Mouse (Mus musculus) heart, embryonic 13.5 days (tissue): ENCODE measurements around the gene Nid1. TPM values are rescaled to one million over a fixed set of nuclear protein-coding genes. Genes with fewer than 3 reads are reported as not detected.

ENCODE experiments used
- ATAC-seq: fragments of 200-750 bp; cut with Nextera tagmentation; 2 replicates; pipeline ENCODE4 v1.8.0; 2017; ENCODE audit warnings: moderate TSS enrichment; ENCODE audit not compliant: insufficient number of reproducible peaks, low FRiP score, low TSS enrichment; ENCODE audit errors: extremely low read depth
- H3K27ac ChIP-seq: fragments of 300-500 bp; sonication (generic); replicated peaks from 2 replicates; pipeline ENCODE4 v1.5.1; 2015; ENCODE audit warnings: moderate library complexity, mild to moderate bottlenecking, inconsistent platforms
- H3K27me3 ChIP-seq: fragments of 300-500 bp; sonication (generic); replicated peaks from 2 replicates; pipeline ENCODE4 v1.6.1; 2015; ENCODE audit warnings: mild to moderate bottlenecking, inconsistent platforms
- H3K36me3 ChIP-seq: fragments of 300-500 bp; sonication (generic); 2 replicates; pipeline ENCODE4 v1.6.1; 2015; ENCODE audit warnings: mild to moderate bottlenecking, inconsistent platforms
- H3K4me1 ChIP-seq: fragments of 300-500 bp; sonication (generic); 2 replicates; pipeline ENCODE4 v1.6.1; 2015; ENCODE audit warnings: inconsistent platforms
- H3K4me2 ChIP-seq: fragments of 300-500 bp; sonication (generic); 2 replicates; pipeline ENCODE4 v1.6.1; 2015; ENCODE audit warnings: inconsistent platforms, mild to moderate bottlenecking, moderate library complexity
- H3K4me3 ChIP-seq: fragments of 300-500 bp; sonication (generic); 2 replicates; pipeline ENCODE4 v1.5.1; 2015; ENCODE audit warnings: moderate library complexity, mild to moderate bottlenecking, inconsistent platforms
- H3K9ac ChIP-seq: fragments of 300-500 bp; sonication (generic); 2 replicates; pipeline ENCODE4 v1.6.1; 2015; ENCODE audit warnings: inconsistent platforms, mild to moderate bottlenecking, moderate library complexity
- H3K9me3 ChIP-seq: fragments of 300-500 bp; sonication (generic); 2 replicates; pipeline ENCODE4 v1.6.1; 2016; ENCODE audit warnings: inconsistent platforms
- WGBS: fragments of 180-500 bp; shearing (Covaris S2); methylation state at CpG from one replicate; pipeline ENCODE4 v1.1.7; 2015; ENCODE audit warnings: mixed read lengths; 5-methylcytosine and 5-hydroxymethylcytosine counted together
- polyA plus RNA-seq: library from polyadenylated mRNA; unstranded; fragments of >200 nt; fragmentation: Nextera tagmentation; extraction: Ambion mirVana; gene quantifications from 2 replicates; pipeline ENCODE4 v1.2.1, GENCODE M21; 2015

Gene Nid1
- polyA plus RNA-seq, 1 experiment from 2014 or later: 70.8 TPM

DNA sequence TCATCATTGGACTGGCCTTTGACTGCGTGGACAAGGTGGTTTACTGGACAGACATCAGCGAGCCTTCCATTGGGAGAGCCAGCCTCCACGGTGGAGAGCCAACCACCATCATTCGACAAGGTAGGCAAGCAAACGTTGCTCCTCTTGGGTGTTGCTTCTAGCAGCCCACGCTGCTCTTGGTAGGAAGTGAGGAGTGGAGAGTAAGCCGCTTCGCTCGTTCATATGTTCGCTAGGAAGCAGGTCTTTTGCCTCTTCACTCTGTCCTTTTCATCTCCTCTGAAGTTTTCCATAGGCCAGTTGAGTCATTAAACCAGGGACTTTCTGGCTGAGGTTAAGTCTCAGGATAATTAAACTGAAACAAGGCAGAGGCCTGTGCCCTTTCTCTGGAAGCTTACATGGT is 65.1 kb downstream of the Nid1 start:
- no peak overlapping the region for H3K27ac ChIP-seq
- H3K4me1 ChIP-seq: peaks cover 22% of the 10 kb centered on the region
- peaks cover 64% of the 10 kb centered on the region for H3K36me3 ChIP-seq
- H3K27me3 ChIP-seq: no peaks in the 10 kb centered on the region
- H3K4me2 ChIP-seq: no peak overlapping the region
- ATAC-seq: no peak
- no peak overlapping the region for H3K9ac ChIP-seq
- WGBS: 86% methylated on average over 10 of the region's 10 CpGs
- no peaks in the 10 kb centered on the region for H3K9me3 ChIP-seq
- H3K4me3 ChIP-seq: no peak overlapping the region

- Histone ChIP-seq H3K4me2 (0 out of 2 replicates have a peak overlapping the region, but pooled peaks have one; percentile 12), H3K9me3 (no peaks in the 10 kb centered on the region), H3K9ac (no peak overlapping the region), H3K4me1 (peaks cover 22% of the 10 kb centered on the region), H3K4me3 (no peak overlapping the region), H3K27me3 (no peaks in the 10 kb centered on the region), H3K36me3 (peaks cover 67% of the 10 kb centered on the region), H3K27ac (peak overlapping the region; percentile 70)
- WGBS: 30% methylated on average over 4 of the region's 4 CpGs
- no peak for ATAC-seq
Observed at GRCm38 (mm10) chr13:13503695-13504386, 66.5 kb downstream of the Nid1 start.

DNA sequence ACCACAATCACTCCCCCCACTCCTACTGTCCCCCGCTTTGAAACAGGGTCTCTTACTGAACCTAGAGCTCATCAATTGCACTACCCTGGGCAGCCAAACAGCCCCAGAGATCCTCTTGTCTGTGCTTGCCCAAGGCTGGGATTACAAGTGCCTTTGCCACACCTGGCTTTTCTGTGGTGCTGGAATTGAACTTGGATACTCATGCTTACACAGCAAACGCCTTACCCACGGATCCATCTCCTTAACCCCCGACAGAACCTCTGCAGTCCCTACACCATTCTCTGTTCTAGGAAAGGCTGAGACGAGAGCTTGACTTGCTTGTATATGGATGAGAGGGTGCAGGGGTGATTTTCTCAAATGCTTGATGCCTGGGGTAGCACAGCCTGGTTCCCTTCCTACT is 67.7 kb downstream of the Nid1 start:
- Histone ChIP-seq H3K9me3 (no peaks in the 10 kb centered on the region), H3K4me3 (no peak overlapping the region), H3K36me3 (peaks cover 72% of the 10 kb centered on the region), H3K27me3 (no peaks in the 10 kb centered on the region), H3K27ac (peak overlapping the region; percentile 70; the same call in 1 of the 2 replicates), H3K4me2 (no peak overlapping the region), H3K4me1 (peaks cover 22% of the 10 kb centered on the region), H3K9ac (no peak overlapping the region)
- WGBS: 81% methylated on average over 5 of the region's 5 CpGs
- no peak for ATAC-seq

GRCm38 (mm10) chr13:13506556-13506955 is 69.2 kb downstream of the Nid1 start:
- Histone ChIP-seq H3K36me3 (peaks cover 74% of the 10 kb centered on the region), H3K27me3 (no peaks in the 10 kb centered on the region), H3K9ac (no peak overlapping the region), H3K9me3 (no peaks in the 10 kb centered on the region), H3K4me3 (no peak overlapping the region), H3K4me1 (peaks cover 22% of the 10 kb centered on the region), H3K27ac (no peak overlapping the region), H3K4me2 (no peak overlapping the region)
- ATAC-seq: no peak
- 82% methylated on average over 5 of the region's 5 CpGs for whole genome bisulfite sequencing

- no peak overlapping the region for H3K4me3 ChIP-seq
- no peaks in the 10 kb centered on the region for H3K4me1 ChIP-seq
- 0 out of 2 replicates have a peak, but pooled peaks cover 4% of the 10 kb centered on the region for H3K9me3 ChIP-seq
- 0 out of 2 replicates have a peak overlapping the region, but pooled peaks have one; percentile 15 for H3K27ac ChIP-seq
- no peak overlapping the region for H3K9ac ChIP-seq
- no peaks in the 10 kb centered on the region for H3K27me3 ChIP-seq
- H3K4me2 ChIP-seq: no peak overlapping the region
- 63% methylated on average over 4 of the region's 4 CpGs for WGBS
- H3K36me3 ChIP-seq: peaks cover 23% of the 10 kb centered on the region
- no peak for ATAC-seq
Observed at GRCm38 (mm10) chr13:13514861-13515260, 77.5 kb downstream of the Nid1 start.

DNA sequence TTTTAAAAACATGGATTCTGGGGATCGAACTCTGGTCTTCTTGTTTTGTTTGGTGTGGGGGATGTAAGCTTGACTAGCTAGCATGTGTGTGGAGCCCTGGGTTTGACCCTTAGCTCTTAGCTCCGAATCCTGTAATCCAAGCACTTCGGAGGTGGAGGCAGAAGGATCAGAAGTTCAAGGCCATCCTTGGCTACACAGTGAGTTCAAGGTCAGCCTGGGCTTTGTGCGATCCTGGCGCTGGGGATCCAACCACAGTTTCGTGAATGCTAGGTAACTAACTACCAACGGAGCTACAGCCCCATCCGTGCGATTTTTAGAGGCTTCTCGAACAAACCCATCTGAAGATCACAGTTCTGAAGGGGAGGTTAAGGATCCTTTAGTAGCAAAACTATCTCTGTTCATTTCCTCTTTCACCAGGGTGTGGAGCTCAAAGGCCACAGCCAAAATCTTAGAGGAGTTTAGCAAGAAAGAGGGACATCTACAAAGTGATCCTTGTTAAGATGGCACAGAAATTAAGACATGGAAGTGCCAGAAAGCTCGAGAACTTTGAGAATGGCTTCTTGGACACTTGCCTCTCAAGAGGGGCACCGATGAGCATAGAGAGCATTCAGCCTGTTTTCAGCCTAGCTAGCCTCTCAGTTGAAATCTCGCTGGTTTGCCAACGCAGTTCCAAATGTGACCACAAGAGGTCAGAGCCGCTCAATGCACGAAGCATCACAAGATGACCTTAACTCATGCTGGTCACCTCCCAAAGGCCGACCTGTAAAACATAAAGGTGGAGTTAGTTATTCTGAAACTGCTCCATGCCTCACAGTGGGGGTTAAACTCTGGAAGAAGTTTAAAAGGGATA is 79.2 kb downstream of the Nid1 start:
- WGBS: 39% methylated on average over 17 of the region's 17 CpGs
- H3K4me2 ChIP-seq: peak overlapping the region; percentile 45
- H3K9ac ChIP-seq: 0 out of 2 replicates have a peak overlapping the region, but pooled peaks have one; percentile 56
- no peaks in the 10 kb centered on the region for H3K4me1 ChIP-seq
- H3K27me3 ChIP-seq: no peaks in the 10 kb centered on the region
- no peak overlapping the region for H3K27ac ChIP-seq
- peaks cover 7% of the 10 kb centered on the region for H3K36me3 ChIP-seq
- ATAC-seq: no peak
- H3K9me3 ChIP-seq: 0 out of 2 replicates have a peak, but pooled peaks cover 4% of the 10 kb centered on the region
- H3K4me3 ChIP-seq: no peak overlapping the region; the same call in 1 of the 2 replicates

DNA sequence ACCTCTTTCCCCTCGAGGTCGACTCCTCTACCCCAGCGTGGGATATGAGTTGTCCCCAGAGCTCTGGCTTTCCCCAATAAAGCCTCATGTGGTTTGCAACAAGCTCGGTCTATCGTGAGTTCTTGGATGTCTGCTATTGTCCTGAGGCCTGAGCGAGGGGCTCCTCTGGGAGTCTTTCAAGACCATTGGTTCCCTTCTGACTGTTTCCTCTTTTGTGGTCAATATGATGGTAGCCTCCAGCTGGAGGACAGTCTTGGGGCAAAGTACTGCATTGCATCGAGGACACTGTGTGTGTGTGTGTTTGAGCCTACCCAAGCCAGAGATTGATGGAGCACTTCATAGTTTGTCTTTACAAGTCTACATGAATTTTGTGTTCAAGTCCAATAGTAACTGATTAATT is 80.8 kb downstream of the Nid1 start:
- no peak for ATAC-seq
- Histone ChIP-seq H3K36me3 (no peaks in the 10 kb centered on the region), H3K27me3 (no peaks in the 10 kb centered on the region), H3K4me2 (no peak overlapping the region), H3K9me3 (0 out of 2 replicates have a peak, but pooled peaks cover 4% of the 10 kb centered on the region), H3K4me1 (no peaks in the 10 kb centered on the region), H3K27ac (no peak overlapping the region), H3K4me3 (no peak overlapping the region), H3K9ac (no peak overlapping the region)
- 80% methylated on average over 7 of the region's 7 CpGs for WGBS

DNA sequence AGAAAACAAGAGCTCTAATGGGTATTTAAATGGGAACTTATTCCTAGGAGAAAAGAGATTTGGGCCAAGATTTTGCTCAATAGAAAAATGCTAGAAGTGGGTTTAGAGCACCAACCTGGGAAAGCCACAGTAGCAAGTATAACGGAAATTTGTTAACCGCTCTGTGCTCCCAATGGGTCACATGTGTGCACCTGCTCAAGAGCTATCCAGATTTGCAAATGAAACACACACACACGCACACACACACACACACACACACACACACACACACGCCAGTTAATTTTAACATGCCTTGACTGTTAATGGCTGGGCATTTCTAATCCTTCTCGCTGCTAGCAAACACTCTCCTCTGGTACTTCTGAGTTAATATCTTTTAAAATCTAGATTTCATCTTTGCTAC is 83.1 kb downstream of the Nid1 start:
- H3K27ac ChIP-seq: no peak overlapping the region
- H3K9ac ChIP-seq: no peak overlapping the region
- no peak for ATAC-seq
- no peaks in the 10 kb centered on the region for H3K27me3 ChIP-seq
- 81% methylated on average over 5 of the region's 5 CpGs for WGBS
- H3K4me2 ChIP-seq: no peak overlapping the region
- peaks cover 12% of the 10 kb centered on the region for H3K4me1 ChIP-seq
- no peak overlapping the region for H3K4me3 ChIP-seq
- H3K36me3 ChIP-seq: no peaks in the 10 kb centered on the region
- H3K9me3 ChIP-seq: 0 out of 2 replicates have a peak, but pooled peaks cover 4% of the 10 kb centered on the region

DNA sequence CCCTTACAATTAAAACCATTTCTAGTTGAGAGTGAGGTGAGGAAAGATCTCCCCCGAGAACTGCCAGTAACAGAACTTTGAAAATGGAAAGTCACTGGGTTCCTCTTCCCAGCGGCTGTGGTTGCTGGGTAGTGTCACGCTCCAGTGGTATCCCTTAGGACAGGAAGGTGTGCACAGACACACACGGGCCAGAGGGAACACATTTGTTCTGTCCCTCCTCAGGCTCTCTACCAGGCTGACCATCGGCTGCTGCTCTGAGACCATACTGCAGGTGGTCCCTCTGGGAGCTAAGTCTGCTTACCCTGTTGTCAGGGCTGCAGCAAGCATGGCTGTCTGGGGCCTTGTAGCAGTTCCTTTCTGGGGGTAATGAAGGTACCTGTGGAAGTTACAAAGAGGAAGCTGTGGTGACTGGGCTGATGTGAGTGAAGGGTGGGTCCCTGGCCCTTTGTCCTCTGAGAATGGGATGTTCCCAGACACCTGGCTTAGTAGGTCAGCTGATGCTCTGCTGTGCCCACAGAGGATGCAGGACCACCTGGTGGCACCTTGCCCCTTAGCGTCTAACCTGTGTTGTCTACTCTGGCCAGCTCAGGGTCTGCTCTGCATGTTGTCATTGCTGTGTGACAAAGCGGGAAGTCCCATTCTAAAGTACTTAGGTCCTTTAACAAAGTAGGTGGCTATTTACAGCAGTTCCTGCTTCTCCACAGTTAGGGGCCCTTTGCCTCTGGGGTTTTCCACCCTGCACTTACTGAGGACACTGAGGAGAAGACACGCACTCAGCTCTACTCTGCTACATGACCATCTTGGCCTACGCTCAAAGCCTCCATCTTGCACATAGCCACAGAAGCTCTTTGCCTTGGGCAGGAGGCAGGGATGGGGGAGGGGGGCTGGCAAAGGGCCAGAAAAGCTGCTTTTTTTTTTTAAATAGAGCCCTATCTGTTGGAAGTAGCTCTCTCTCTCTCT is 86.6 kb downstream of the Nid1 start:
- ATAC-seq: no peak
- no peak overlapping the region for H3K4me3 ChIP-seq
- no peak overlapping the region for H3K9ac ChIP-seq
- H3K27me3 ChIP-seq: no peaks in the 10 kb centered on the region
- H3K4me1 ChIP-seq: peaks cover 12% of the 10 kb centered on the region
- no peak overlapping the region for H3K4me2 ChIP-seq
- 68% methylated on average over 9 of the region's 9 CpGs for WGBS
- no peak overlapping the region for H3K27ac ChIP-seq
- no peaks in the 10 kb centered on the region for H3K36me3 ChIP-seq
- 0 out of 2 replicates have a peak, but pooled peaks cover under 1% of the 10 kb centered on the region for H3K9me3 ChIP-seq

DNA sequence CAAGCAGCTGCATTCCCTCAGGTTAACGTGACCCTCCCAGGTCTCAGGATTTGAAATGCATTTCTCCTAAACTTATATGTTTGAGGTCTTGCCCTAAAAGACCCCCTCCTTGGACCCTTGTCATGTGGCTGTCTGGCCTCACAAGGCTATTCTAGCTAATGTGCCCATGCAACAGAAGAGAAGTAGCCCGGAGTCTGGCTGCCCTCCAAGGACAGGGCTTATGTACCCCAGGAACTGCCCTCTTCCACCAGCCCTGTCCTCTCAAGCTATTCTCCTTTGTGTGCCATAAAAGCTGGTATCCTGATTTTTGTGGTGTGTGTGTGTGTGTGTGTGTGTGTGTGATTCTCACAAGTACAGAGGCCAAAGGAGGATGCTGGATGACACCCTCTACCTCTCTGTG is 87.9 kb downstream of the Nid1 start:
- no peaks in the 10 kb centered on the region for H3K36me3 ChIP-seq
- H3K9me3 ChIP-seq: no peaks in the 10 kb centered on the region
- H3K4me1 ChIP-seq: peaks cover 17% of the 10 kb centered on the region
- H3K9ac ChIP-seq: no peak overlapping the region
- no peak for ATAC-seq
- WGBS: 93% methylated on average over 2 of the region's 2 CpGs
- no peak overlapping the region for H3K4me2 ChIP-seq
- no peak overlapping the region for H3K27ac ChIP-seq
- H3K27me3 ChIP-seq: no peaks in the 10 kb centered on the region
- no peak overlapping the region for H3K4me3 ChIP-seq

DNA sequence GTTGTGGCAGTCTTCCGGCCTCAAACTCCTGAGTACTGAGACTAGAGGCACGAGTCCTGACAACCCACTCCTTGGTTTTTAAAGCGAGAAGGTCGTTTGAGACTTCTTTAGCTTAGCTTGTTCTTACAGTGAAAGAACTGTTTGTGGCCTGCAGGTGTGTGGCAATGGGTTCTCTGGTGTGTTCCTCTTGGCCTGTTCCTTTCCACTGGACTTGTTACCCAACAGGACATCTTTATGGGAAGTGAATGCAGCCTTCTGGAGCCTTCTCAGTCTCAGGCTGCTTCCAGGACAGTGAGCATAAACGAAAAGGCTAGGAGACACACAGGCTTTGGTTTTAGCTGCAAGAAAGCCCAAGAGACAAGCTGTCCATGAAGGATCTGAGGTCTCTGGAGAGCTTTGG is 88.5 kb downstream of the Nid1 start:
- H3K9ac ChIP-seq: no peak overlapping the region
- H3K36me3 ChIP-seq: no peaks in the 10 kb centered on the region
- H3K4me1 ChIP-seq: peaks cover 18% of the 10 kb centered on the region
- H3K4me2 ChIP-seq: no peak overlapping the region
- H3K27me3 ChIP-seq: no peaks in the 10 kb centered on the region
- ATAC-seq: no peak
- no peak overlapping the region for H3K4me3 ChIP-seq
- H3K9me3 ChIP-seq: no peaks in the 10 kb centered on the region
- WGBS: 72% methylated on average over 5 of the region's 5 CpGs
- H3K27ac ChIP-seq: no peak overlapping the region
